Mouse (Mus musculus) yolk sac, embryonic 10.5 days (tissue): ENCODE data around the gene Gm21627.
"Not testable (repeated sequence)": the region's sequence is repeated elsewhere in the genome, so short reads cannot be mapped to it uniquely, and the experiment has no call there.

Experiments used
- DNase-seq: peaks from one replicate; pipeline ENCODE4 v3.0.0-alpha.2; 2017; ENCODE audit warnings: low spot score

The Gm21627 gene

GRCm38 (mm10) chrY:63228127-63228526 is at the start of gene Gm21627:
Gene Gm21627, plus strand, starts transcription at chrY:63228427.
- DNase-seq: not testable (repeated sequence)
